Mouse (Mus musculus) ES-E14 (cell line): ENCODE results near the gene Zfp398.

Experiments
- CHD2 ChIP-seq: IDR thresholded peaks from 2 replicates; pipeline ENCODE4 v1.6.1; 2014; ENCODE audit warnings: mild to moderate bottlenecking, low read depth, low read length, inconsistent platforms
- HCFC1 ChIP-seq: IDR thresholded peaks from 2 replicates; pipeline ENCODE4 v1.6.1; 2012; ENCODE audit warnings: low read length, inconsistent platforms, borderline replicate concordance; ENCODE audit not compliant: insufficient read depth
- MAFK ChIP-seq: IDR thresholded peaks from 2 replicates; pipeline ENCODE4 v1.6.1; 2014; ENCODE audit warnings: mild to moderate bottlenecking, low read depth, low read length, inconsistent platforms; ENCODE audit not compliant: insufficient read depth
- ZC3H11A ChIP-seq: IDR thresholded peaks from 2 replicates; pipeline ENCODE4 v1.6.1; 2012; ENCODE audit warnings: low read depth, mild to moderate bottlenecking, inconsistent platforms, low read length, borderline replicate concordance
- ZNF384 ChIP-seq: IDR thresholded peaks from 2 replicates; pipeline ENCODE4 v1.6.1; 2012; ENCODE audit warnings: low read depth, low read length, inconsistent platforms

DNA sequence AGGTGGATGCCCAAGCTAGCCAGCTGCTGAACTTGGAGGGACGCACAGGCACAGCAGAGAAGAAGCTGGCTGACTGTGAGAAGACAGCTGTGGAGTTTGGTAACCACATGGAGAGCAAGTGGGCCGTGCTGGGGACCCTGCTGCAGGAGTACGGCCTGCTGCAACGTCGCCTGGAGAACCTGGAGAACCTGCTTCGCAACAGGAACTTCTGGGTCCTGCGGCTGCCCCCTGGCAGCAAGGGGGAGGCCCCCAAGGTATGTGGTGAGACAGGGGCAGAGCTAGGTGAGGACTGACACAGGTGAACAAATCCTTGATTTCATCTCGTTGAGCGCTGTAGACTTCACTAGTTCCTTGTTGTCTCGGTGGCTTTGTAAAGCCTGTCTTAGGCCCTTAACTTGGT lies 44.7 kb downstream of the Zfp398 start:
- TF ChIP-seq MAFK (no peak), HCFC1 (no peak), ZC3H11A (no peak), ZNF384 (no peak), CHD2 (no peak)
